Mouse (Mus musculus) B cell, adult 67 days (primary cell): ENCODE measurements around the gene Efcc1. TPM values are rescaled to one million over a fixed set of nuclear protein-coding genes. Genes with fewer than 3 reads are reported as not detected.

Experiments used
- total RNA-seq, 2 experiments: library from RNA; stranded (reverse); gene quantifications; 4 replicates each; pipeline ENCODE4 v1.2.4; 2023

The Efcc1 gene
- total RNA-seq = not detected

GRCm38 (mm10) chr6:87730591-87731462, at the start of gene Efcc1:
Efcc1 (plus strand) TSS chr6:87730869.

GRCm38 (mm10) chr6:87777842-87778241, 47.2 kb downstream of the Efcc1 start, which contains the start of gene Gp9:
Gp9 (plus strand) TSS chr6:87778072.

Other genes with a start within 250 kb of the Efcc1 start
- 100 to 1,000 TPM; 163 to 165 TPM for gene Arhgap25, start 197.6 kb upstream of the Efcc1 start, total RNA-seq
- under 1 TPM in 1 of 2 experiments, not detected in 1; 0.35 TPM for gene Prokr1, start 140.1 kb upstream of the Efcc1 start, total RNA-seq
- gene Aplf, start 58.7 kb upstream of the Efcc1 start, total RNA-seq = 1 to 10 TPM; 7.0 to 7.1 TPM
- gene Gp9, start 47.2 kb downstream of the Efcc1 start, total RNA-seq = not detected
- 10 to 100 TPM; 52.1 to 62.9 TPM for gene Rab43, start 81.3 kb downstream of the Efcc1 start, total RNA-seq
- 1 to 10 TPM; 2.7 to 4.4 TPM for gene Gm45140, start 104.9 kb downstream of the Efcc1 start, total RNA-seq
- gene Isy1, start 107.9 kb downstream of the Efcc1 start, total RNA-seq = 10 to 100 TPM; 93.5 to 99.4 TPM
- gene Cnbp, start 120.2 kb downstream of the Efcc1 start, total RNA-seq = 100 to 1,000 TPM; 581 to 583 TPM
- 100 to 1,000 TPM; 149 to 152 TPM for gene Copg1, start 156.9 kb downstream of the Efcc1 start, total RNA-seq
- 100 to 1,000 TPM in 1 of 2 experiments, 10 to 100 TPM in 1; 97.8 to 121 TPM for gene Hmces, start 183.1 kb downstream of the Efcc1 start, total RNA-seq